Mouse (Mus musculus): ENCODE measurements around the gene Lce1d. TPM values are rescaled to one million over a fixed set of nuclear protein-coding genes. Genes with fewer than 3 reads are reported as not detected.

Lce1d gene
- total RNA-seq (2023) = not detected

DNA sequence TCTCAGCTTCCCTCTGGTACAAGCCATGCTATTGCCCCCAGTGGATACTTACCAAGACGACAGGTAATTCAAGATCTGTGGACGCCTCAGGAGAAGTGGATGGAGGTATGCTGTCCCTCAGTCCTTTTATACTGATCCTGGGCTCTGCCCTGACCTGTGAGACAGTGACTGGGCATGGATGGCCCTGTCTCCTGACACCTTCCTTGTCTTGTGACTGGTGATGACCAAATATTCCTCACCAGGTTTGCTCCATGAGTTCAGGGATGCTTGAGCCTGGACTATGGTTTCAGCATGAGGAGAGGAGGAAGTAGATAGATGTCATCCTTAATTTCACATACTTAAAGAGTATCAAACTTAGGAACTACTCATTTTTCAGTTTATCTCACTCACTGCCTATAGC is at the start of gene Lce1d:
Gene Lce1d, minus strand, starts transcription at position 101 of the 400 bp plus-strand sequence.

DNA sequence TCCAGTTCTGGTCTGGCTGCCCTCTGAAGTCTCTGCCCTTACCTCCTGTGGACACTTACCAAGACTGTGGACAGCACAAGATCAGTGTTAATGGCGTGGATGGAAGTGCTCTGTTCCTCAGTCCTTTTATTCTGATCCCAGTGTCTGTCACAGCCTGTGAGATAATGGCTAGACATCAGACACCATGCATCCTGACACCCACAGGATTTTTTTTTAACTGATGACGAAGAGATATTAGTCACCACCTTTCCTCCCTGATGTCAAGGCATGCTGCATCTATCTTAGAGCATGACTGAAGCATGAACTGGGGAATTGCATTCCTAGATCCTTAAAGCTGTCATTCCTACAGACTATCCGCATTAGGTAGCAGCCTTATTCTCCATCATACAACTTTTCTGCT is 33.2 kb upstream of the Lce1d start, which contains the start of gene Lce1f:
Gene Lce1f, minus strand, starts transcription at position 101 of the 400 bp plus-strand sequence.

DNA sequence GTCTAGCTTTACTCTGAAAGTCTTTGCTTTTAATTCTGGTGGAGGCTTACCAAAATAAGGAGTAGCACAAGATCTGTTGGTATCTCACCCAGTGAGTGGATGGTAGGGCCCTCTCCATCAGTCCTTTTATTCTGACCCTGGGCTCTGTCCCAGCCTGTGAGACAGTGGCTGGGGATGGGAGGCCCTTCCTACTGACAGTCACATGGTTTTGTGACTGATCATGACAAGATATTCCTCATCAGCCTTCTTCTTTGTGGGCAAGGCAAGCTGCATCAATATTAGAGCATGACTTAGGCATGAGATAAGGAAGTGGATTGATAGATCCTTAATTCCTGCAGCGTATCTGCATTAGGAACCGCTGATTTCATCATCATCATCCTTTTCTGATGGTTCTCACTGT is 22.0 kb upstream of the Lce1d start, which contains the start of gene Lce1e:
Gene Lce1e, minus strand, starts transcription at position 101 of the 400 bp plus-strand sequence.

DNA sequence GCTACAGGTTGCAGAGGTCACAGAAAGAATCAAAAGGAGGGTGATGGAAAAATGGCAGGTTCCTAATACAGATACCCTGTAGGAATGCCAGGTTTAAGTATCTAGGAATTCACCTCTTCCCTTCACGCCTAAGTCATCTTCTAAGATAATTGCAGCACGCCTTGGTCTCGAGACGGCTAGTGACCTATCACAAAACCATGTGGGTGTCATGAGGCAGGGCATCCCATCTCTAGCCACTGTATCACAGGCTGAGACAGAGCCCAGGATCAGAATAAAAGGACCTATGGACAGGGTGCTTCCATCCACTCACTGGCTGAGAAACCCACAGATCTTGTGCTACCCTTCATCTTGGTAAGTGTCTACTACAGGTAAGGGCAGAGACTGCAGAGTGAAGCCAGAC is 8.1 kb downstream of the Lce1d start, which contains the start of gene Lce1c:
Gene Lce1c, plus strand, starts transcription at position 301 of the 400 bp plus-strand sequence.

DNA sequence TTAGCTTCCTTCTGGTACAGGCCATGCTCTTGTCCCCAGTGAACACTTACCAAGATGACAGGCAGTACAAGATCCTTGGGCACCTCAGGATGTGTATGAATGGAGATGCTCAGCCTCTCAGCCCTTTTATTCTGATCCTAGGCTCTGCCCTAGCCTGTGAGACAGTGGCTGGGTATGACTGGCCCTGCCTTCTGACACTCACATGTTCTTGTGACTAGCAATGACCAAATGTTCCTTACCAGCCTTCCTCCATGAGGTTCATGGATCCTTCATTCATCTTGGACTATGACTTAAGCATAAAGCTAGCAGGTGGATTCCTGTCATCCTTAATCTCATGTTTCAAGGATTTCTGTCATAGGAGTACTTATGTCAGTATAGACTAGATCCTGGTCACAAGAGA is 16.8 kb downstream of the Lce1d start, which contains the start of gene Lce1a2:
Gene Lce1a2, minus strand, starts transcription at position 101 of the 400 bp plus-strand sequence.

DNA sequence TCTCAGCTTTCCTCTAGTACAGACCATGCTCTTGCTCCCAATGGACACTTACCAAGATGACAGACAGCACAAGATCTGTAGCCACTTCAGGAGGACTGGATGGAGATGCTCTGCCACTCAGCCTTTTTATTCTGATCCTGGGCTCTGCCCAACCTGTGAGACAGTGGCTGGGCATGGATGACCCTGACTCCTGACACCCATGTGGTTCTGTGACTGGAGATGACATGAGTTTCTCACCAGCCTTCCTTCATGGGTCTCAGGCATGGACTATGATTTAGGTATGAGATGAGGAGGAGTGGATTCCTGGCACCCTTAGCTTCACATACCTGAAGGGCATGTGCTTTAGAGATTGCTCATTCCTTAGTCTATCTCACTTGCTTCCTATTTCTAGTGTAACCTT is 30.2 kb downstream of the Lce1d start, which contains the start of gene Lce1b:
Gene Lce1b, minus strand, starts transcription at position 101 of the 400 bp plus-strand sequence.

DNA sequence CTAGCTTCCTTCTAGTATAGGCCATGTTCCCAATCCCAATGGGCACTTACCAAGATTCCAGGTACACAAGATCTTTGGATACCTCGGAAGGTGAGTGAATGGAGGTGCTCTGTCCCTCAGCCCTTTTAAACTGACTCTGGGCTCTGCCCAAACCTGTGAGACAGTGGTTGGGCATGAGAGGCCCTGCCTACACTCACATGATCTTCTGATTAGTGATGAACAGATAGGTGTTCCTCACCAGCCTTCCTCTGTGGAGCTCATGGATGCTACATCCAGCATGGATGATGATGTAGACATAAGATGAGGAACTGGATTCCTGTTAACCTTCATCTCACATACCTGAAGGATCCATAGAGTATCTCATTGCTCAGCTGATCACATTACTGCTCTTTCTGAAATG is 38.8 kb downstream of the Lce1d start, which contains the start of gene Lce1a1:
Gene Lce1a1, minus strand, starts transcription at position 101 of the 400 bp plus-strand sequence.

Other genes with a start within 250 kb of the Lce1d start
- gene Sprr1b, start 248.4 kb downstream of the Lce1d start, total RNA-seq (2023) = not detected
- gene Sprr3, start 228.5 kb downstream of the Lce1d start, total RNA-seq (2023) = not detected
- gene Sprr1a, start 201.3 kb downstream of the Lce1d start, total RNA-seq (2023) = not detected
- gene Sprr4, start 186.7 kb downstream of the Lce1d start, total RNA-seq (2023) = not detected
- gene 2310046K23Rik, start 152.7 kb downstream of the Lce1d start, total RNA-seq (2023) = not detected
- gene Ivl, start 113.5 kb downstream of the Lce1d start, total RNA-seq (2023) = not detected
- gene Smcp, start 98.2 kb downstream of the Lce1d start, total RNA-seq (2023) = not detected
- not detected for gene 2210017I01Rik, start 79.7 kb downstream of the Lce1d start, total RNA-seq (2023)
- gene Lce6a, start 65.5 kb downstream of the Lce1d start, total RNA-seq (2023) = not detected
- gene Lce1a1, start 38.9 kb downstream of the Lce1d start, total RNA-seq (2023) = not detected
- gene Lce1b, start 30.3 kb downstream of the Lce1d start, total RNA-seq (2023) = not detected
- not detected for gene Lce1a2, start 16.9 kb downstream of the Lce1d start, total RNA-seq (2023)
- not detected for gene Lce1c, start 8.0 kb downstream of the Lce1d start, total RNA-seq (2023)
- gene Lce1e, start 21.9 kb upstream of the Lce1d start, total RNA-seq (2023) = not detected
- gene Lce1f, start 33.1 kb upstream of the Lce1d start, total RNA-seq (2023) = not detected
- not detected for gene Gm38119, start 51.9 kb upstream of the Lce1d start, total RNA-seq (2023)
- gene Lce1g, start 65.1 kb upstream of the Lce1d start, total RNA-seq (2023) = not detected
- gene Lce1h, start 77.9 kb upstream of the Lce1d start, total RNA-seq (2023) = not detected
- not detected for gene Lce1i, start 91.7 kb upstream of the Lce1d start, total RNA-seq (2023)
- not detected for gene Lce1j, start 103.3 kb upstream of the Lce1d start, total RNA-seq (2023)
- not detected for gene Lce1k, start 120.7 kb upstream of the Lce1d start, total RNA-seq (2023)
- gene Kprp, start 140.0 kb upstream of the Lce1d start, total RNA-seq (2023) = not detected
- not detected for gene Lce1l, start 164.1 kb upstream of the Lce1d start, total RNA-seq (2023)
- not detected for gene 2310050C09Rik, start 183.0 kb upstream of the Lce1d start, total RNA-seq (2023)
- not detected for gene Lce3a, start 239.0 kb upstream of the Lce1d start, total RNA-seq (2023)
- gene Lce3b, start 245.8 kb upstream of the Lce1d start, total RNA-seq (2023) = not detected